Mouse (Mus musculus): ENCODE results near the gene Ap2a1. TPM values are rescaled to one million over a fixed set of nuclear protein-coding genes. Genes with fewer than 3 reads are reported as not detected.
A peak's percentile ranks its signal among the peaks of the same experiment; 100 is the strongest.

The Ap2a1 gene
- polyA plus RNA-seq, 1 experiment from 2014 or later = 71.9 TPM

- Histone ChIP-seq H3K4me3 (peak overlapping the region; percentile 54), H3K27me3 (peaks cover 36% of the 10 kb centered on the region), H3K4me2 (peak overlapping the region; percentile 94), H3K36me3 (no peaks in the 10 kb centered on the region), H3K27ac (peak overlapping the region; percentile 83), H3K9ac (no peak overlapping the region), H3K9me3 (no peaks in the 10 kb centered on the region), H3K4me1 (peaks cover 18% of the 10 kb centered on the region)
- 0 out of 2 replicates have a peak, but pooled peaks have one; percentile 59 for ATAC-seq (ENCODE audit: insufficient number of reproducible peaks, low FRiP score, low TSS enrichment, low read depth)
- under 1% methylated on average over 10 of the region's 10 CpGs for WGBS
Observed at GRCm38 (mm10) chr7:44951960-44952359, 22.7 kb upstream of the Ap2a1 start.

GRCm38 (mm10) chr7:44949922-44950321 lies 20.6 kb upstream of the Ap2a1 start:
- Histone ChIP-seq H3K27me3 (peaks cover 36% of the 10 kb centered on the region), H3K4me2 (no peak overlapping the region), H3K9ac (no peak overlapping the region), H3K36me3 (no peaks in the 10 kb centered on the region), H3K9me3 (no peaks in the 10 kb centered on the region), H3K4me3 (no peak overlapping the region), H3K4me1 (peaks cover 18% of the 10 kb centered on the region), H3K27ac (no peak overlapping the region)
- no peak for ATAC-seq (ENCODE audit: insufficient number of reproducible peaks, low FRiP score, low TSS enrichment, low read depth)
- WGBS = 73% methylated on average over 6 of the region's 6 CpGs

GRCm38 (mm10) chr7:44942904-44943303 lies 13.6 kb upstream of the Ap2a1 start, which contains the start of gene Tsks:
Gene Tsks, plus strand, starts transcription at chr7:44943204.
- Histone ChIP-seq H3K4me2 (no peak within 1 kb of the TSS), H3K4me1 (no peaks in the 10 kb centered on the region), H3K27ac (no peak within 1 kb of the TSS), H3K36me3 (no peaks in the 10 kb centered on the region), H3K27me3 (0 out of 2 replicates have a peak, but pooled peaks cover 6% of the 10 kb centered on the region), H3K9ac (no peak within 1 kb of the TSS), H3K4me3 (no peak within 1 kb of the TSS), H3K9me3 (no peaks in the 10 kb centered on the region)
- ATAC-seq (ENCODE audit: insufficient number of reproducible peaks, low FRiP score, low TSS enrichment, low read depth) = no peak
- 81% methylated on average over 7 of the region's 7 CpGs for WGBS

DNA sequence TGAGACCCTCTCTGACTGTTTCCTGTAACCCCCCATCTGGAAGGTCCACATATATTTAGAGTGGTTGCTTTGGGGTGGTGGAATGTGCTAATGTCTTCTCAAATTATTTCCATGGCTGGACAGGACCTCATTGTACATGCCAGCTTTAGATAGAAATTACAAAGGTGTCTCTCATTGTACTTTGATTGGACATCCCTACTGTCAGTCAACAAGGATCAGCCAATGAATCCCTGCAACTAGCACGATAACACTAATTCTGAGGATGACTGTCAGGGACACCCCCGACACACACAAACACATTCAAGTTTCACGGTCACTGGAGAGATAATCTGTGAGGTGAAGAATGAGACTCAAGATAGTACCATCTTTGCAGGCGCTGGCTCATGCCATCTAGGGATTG lies 9.4 kb upstream of the Ap2a1 start:
- Histone ChIP-seq H3K4me2 (no peak overlapping the region), H3K4me1 (no peaks in the 10 kb centered on the region), H3K36me3 (no peaks in the 10 kb centered on the region), H3K4me3 (no peak overlapping the region), H3K27ac (no peak overlapping the region), H3K9me3 (no peaks in the 10 kb centered on the region; the same call in 1 of the 2 replicates), H3K27me3 (no peaks in the 10 kb centered on the region), H3K9ac (no peak overlapping the region)
- 90% methylated on average over 4 of the region's 4 CpGs for whole genome bisulfite sequencing
- ATAC-seq (ENCODE audit: insufficient number of reproducible peaks, low FRiP score, low TSS enrichment, low read depth) = no peak

GRCm38 (mm10) chr7:44928570-44928969 lies 726 bp downstream of the Ap2a1 start:
- H3K4me3 ChIP-seq = peak overlapping the region; percentile 75
- peak overlapping the region; percentile 79 for H3K9ac ChIP-seq
- H3K36me3 ChIP-seq = peaks cover 23% of the 10 kb centered on the region
- H3K4me1 ChIP-seq = peaks cover 28% of the 10 kb centered on the region
- ATAC-seq (ENCODE audit: insufficient number of reproducible peaks, low FRiP score, low TSS enrichment, low read depth) = no peak
- H3K27ac ChIP-seq = no peak overlapping the region
- H3K9me3 ChIP-seq = no peaks in the 10 kb centered on the region
- peak overlapping the region; percentile 57 for H3K4me2 ChIP-seq
- H3K27me3 ChIP-seq = no peaks in the 10 kb centered on the region
- WGBS = 0% methylated on average over 1 of the region's 1 CpGs

- WGBS = 75% methylated on average over 3 of the region's 3 CpGs
- ATAC-seq (ENCODE audit: insufficient number of reproducible peaks, low FRiP score, low TSS enrichment, low read depth) = no peak
- Histone ChIP-seq H3K4me2 (no peak overlapping the region), H3K4me1 (peaks cover 26% of the 10 kb centered on the region), H3K27ac (no peak overlapping the region), H3K4me3 (no peak overlapping the region), H3K36me3 (peaks cover 46% of the 10 kb centered on the region), H3K9me3 (no peaks in the 10 kb centered on the region), H3K27me3 (no peaks in the 10 kb centered on the region), H3K9ac (no peak overlapping the region)
Observed at GRCm38 (mm10) chr7:44925468-44925867, 3.8 kb downstream of the Ap2a1 start.

DNA sequence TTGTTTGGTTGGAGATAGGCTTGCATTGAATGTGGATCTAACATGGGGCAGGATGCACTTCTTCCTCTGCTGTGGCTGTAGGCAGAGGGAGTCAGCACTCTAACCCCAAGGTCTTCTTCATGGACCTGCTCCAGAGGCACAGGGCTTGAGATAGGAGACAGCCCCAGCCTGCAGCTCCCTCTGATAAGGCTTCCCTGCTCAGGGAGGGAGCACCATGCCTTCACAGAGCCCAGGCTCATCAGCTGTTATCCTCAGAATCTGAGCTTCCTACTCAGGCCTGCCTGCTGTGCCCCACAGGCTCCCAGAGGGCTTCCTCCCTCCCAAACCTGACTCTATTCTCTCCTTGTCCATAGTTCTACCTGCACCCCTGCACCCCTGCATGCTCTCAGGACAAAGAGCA lies 6.8 kb downstream of the Ap2a1 start:
- Histone ChIP-seq H3K4me2 (no peak overlapping the region), H3K4me1 (peaks cover 10% of the 10 kb centered on the region), H3K27me3 (no peaks in the 10 kb centered on the region), H3K9me3 (no peaks in the 10 kb centered on the region), H3K4me3 (no peak overlapping the region), H3K27ac (no peak overlapping the region), H3K9ac (no peak overlapping the region), H3K36me3 (peaks cover 59% of the 10 kb centered on the region)
- ATAC-seq (ENCODE audit: insufficient number of reproducible peaks, low FRiP score, low TSS enrichment, low read depth) = no peak

DNA sequence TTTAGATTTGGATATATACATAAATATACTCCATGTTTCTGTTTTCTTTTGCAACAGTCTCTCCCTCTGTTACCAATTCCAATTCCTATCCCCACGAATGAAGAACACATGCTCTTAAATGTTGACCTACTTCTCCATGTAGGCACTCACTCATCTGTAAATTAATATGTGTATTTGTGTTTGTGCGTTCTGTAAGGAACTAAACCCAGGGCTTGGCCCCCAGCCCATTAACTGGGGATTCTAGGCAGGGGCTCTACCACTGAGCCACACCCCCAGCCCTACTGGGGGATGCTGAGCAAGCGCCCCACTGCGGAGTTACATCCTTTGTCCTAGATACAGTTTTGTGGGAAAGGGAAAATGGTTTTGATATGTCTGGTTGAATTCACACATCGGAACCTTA lies 10.2 kb downstream of the Ap2a1 start:
- Histone ChIP-seq H3K4me2 (no peak overlapping the region), H3K4me3 (no peak overlapping the region), H3K4me1 (0 out of 2 replicates have a peak, but pooled peaks cover 4% of the 10 kb centered on the region), H3K27me3 (no peaks in the 10 kb centered on the region), H3K36me3 (peaks cover 63% of the 10 kb centered on the region), H3K27ac (no peak overlapping the region), H3K9me3 (no peaks in the 10 kb centered on the region), H3K9ac (no peak overlapping the region)
- 83% methylated on average over 5 of the region's 5 CpGs for WGBS
- no peak for ATAC-seq (ENCODE audit: insufficient number of reproducible peaks, low FRiP score, low TSS enrichment, low read depth)

DNA sequence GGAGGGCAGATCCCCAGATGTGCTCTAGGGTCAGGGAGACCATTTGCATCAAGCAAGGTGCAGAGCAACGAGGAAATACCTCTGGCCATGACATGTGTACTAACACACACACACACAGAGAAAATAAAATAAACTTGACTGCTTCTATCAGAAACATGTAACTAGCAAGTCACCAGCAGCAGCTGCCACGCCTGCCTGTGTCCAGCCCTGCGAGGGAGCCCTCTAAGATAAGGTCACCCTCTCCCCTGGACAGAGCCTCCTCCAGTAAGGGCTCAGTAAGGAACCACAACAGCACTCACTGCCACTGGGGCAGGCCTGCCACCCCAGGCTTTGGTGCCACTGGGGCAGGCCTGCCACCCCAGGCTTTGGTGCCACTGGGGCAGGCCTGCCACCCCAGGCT lies 11.1 kb downstream of the Ap2a1 start:
- peaks cover 66% of the 10 kb centered on the region for H3K36me3 ChIP-seq
- H3K4me3 ChIP-seq = no peak overlapping the region
- no peak overlapping the region for H3K27ac ChIP-seq
- H3K9ac ChIP-seq = no peak overlapping the region
- no peaks in the 10 kb centered on the region for H3K9me3 ChIP-seq
- no peak overlapping the region for H3K4me2 ChIP-seq
- WGBS = 88% methylated on average over 3 of the region's 3 CpGs
- ATAC-seq (ENCODE audit: insufficient number of reproducible peaks, low FRiP score, low TSS enrichment, low read depth) = no peak
- H3K27me3 ChIP-seq = no peaks in the 10 kb centered on the region
- 0 out of 2 replicates have a peak, but pooled peaks cover 4% of the 10 kb centered on the region for H3K4me1 ChIP-seq

- no peak overlapping the region for H3K4me3 ChIP-seq
- no peak overlapping the region for H3K4me2 ChIP-seq
- H3K27ac ChIP-seq = no peak overlapping the region
- peaks cover 62% of the 10 kb centered on the region for H3K36me3 ChIP-seq
- H3K4me1 ChIP-seq = 0 out of 2 replicates have a peak, but pooled peaks cover 4% of the 10 kb centered on the region
- WGBS = 88% methylated on average over 4 of the region's 4 CpGs
- 0 out of 2 replicates have a peak, but pooled peaks have one; percentile 30 for ATAC-seq (ENCODE audit: insufficient number of reproducible peaks, low FRiP score, low TSS enrichment, low read depth)
- H3K27me3 ChIP-seq = no peaks in the 10 kb centered on the region
- no peak overlapping the region for H3K9ac ChIP-seq
- H3K9me3 ChIP-seq = no peaks in the 10 kb centered on the region
Observed at GRCm38 (mm10) chr7:44916881-44917280, 12.4 kb downstream of the Ap2a1 start.

DNA sequence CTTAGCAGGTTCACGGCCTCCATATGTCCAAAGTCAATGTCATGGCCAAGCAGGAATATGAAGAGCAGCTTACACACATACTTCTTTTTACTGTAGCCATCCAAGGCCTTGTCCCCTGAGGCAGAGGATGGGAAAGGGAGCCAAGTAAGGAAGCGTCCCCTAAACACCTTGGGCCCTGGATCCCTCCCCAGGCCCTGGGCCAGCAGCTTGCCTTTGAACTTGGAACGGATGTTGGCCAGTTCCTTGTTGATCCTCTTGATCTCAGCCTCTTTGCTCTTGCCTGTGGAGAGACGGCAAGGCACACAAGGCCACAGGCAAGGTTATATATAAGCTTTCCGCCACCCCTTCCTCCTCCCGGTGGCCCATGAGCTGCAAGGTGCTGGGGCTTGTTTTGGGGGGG lies 13.1 kb downstream of the Ap2a1 start:
- ATAC-seq (ENCODE audit: insufficient number of reproducible peaks, low FRiP score, low TSS enrichment, low read depth) = no peak
- Histone ChIP-seq H3K27ac (no peak overlapping the region), H3K36me3 (peaks cover 65% of the 10 kb centered on the region), H3K9me3 (no peaks in the 10 kb centered on the region), H3K27me3 (no peaks in the 10 kb centered on the region), H3K4me1 (0 out of 2 replicates have a peak, but pooled peaks cover 4% of the 10 kb centered on the region), H3K4me2 (no peak overlapping the region), H3K4me3 (no peak overlapping the region), H3K9ac (no peak overlapping the region)
- WGBS = 82% methylated on average over 6 of the region's 6 CpGs

DNA sequence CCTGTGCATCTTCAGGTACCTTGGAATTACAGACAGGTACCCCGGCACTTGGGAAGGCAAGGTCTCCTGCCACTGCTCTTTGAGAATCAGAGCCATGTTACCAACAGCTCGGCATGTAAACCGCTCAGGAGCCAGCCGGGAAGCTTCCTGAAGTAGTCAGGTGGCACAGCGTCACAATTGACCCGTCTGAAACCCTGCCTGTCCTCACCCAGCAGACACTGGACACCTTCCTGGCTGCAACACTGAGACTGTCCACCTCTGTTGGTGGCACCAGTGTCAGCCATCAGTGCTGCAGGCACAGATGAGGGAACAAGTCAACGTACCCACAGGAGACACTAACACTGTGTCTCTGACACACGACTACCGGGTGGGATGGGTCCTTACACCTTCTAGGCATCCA lies 14.0 kb downstream of the Ap2a1 start:
- Histone ChIP-seq H3K9me3 (no peaks in the 10 kb centered on the region), H3K27me3 (no peaks in the 10 kb centered on the region), H3K9ac (no peak overlapping the region), H3K4me3 (no peak overlapping the region), H3K4me1 (0 out of 2 replicates have a peak, but pooled peaks cover 4% of the 10 kb centered on the region), H3K4me2 (no peak overlapping the region), H3K36me3 (peaks cover 69% of the 10 kb centered on the region), H3K27ac (no peak overlapping the region)
- WGBS = 92% methylated on average over 9 of the region's 9 CpGs
- no peak for ATAC-seq (ENCODE audit: insufficient number of reproducible peaks, low FRiP score, low TSS enrichment, low read depth)

- Histone ChIP-seq H3K4me2 (no peak overlapping the region), H3K27ac (no peak overlapping the region), H3K4me1 (0 out of 2 replicates have a peak, but pooled peaks cover 4% of the 10 kb centered on the region), H3K9me3 (no peaks in the 10 kb centered on the region), H3K4me3 (no peak overlapping the region), H3K27me3 (no peaks in the 10 kb centered on the region), H3K36me3 (peaks cover 72% of the 10 kb centered on the region), H3K9ac (no peak overlapping the region)
- WGBS = 83% methylated on average over 2 of the region's 2 CpGs
- no peak for ATAC-seq (ENCODE audit: insufficient number of reproducible peaks, low FRiP score, low TSS enrichment, low read depth)
Observed at GRCm38 (mm10) chr7:44914396-44914795, 14.9 kb downstream of the Ap2a1 start.

Data from limb, embryonic 15.5 days (tissue).